Mouse (Mus musculus) intestine, embryonic 15.5 days (tissue): ENCODE data around the gene Pphln1. TPM values are rescaled to one million over a fixed set of nuclear protein-coding genes. Genes with fewer than 3 reads are reported as not detected.

Experiments
- ATAC-seq: fragments of 200-750 bp; cut with Nextera tagmentation; 2 replicates; pipeline ENCODE4 v1.8.0; 2017; ENCODE audit warnings: moderate TSS enrichment, moderate library complexity
- H3K27ac ChIP-seq: fragments of 300-500 bp; sonication (generic); 2 replicates; pipeline ENCODE4 v1.5.1; 2015; ENCODE audit warnings: mild to moderate bottlenecking, inconsistent platforms
- H3K27me3 ChIP-seq: fragments of 300-500 bp; sonication (generic); replicated peaks from 2 replicates; pipeline ENCODE4 v1.6.1; 2015; ENCODE audit warnings: inconsistent platforms
- H3K36me3 ChIP-seq: fragments of 300-500 bp; sonication (generic); 2 replicates; pipeline ENCODE4 v1.6.1; 2015; ENCODE audit warnings: inconsistent platforms
- H3K4me1 ChIP-seq: fragments of 300-500 bp; sonication (generic); replicated peaks from 2 replicates; pipeline ENCODE4 v1.6.1; 2015; ENCODE audit warnings: inconsistent platforms
- H3K4me2 ChIP-seq: fragments of 300-500 bp; sonication (generic); replicated peaks from 2 replicates; pipeline ENCODE4 v1.6.1; 2015; ENCODE audit warnings: mild to moderate bottlenecking, inconsistent platforms
- H3K4me3 ChIP-seq: fragments of 300-500 bp; sonication (generic); replicated peaks from 2 replicates; pipeline ENCODE4 v1.5.1; 2015; ENCODE audit warnings: inconsistent platforms
- H3K9ac ChIP-seq: fragments of 300-500 bp; sonication (generic); 2 replicates; pipeline ENCODE4 v1.6.1; 2015; ENCODE audit warnings: inconsistent platforms
- H3K9me3 ChIP-seq: fragments of 300-500 bp; sonication (generic); 2 replicates; pipeline ENCODE4 v1.6.1; 2016; ENCODE audit warnings: inconsistent platforms
- WGBS: fragments of 180-500 bp; shearing (Covaris S2); methylation state at CpG from one replicate; pipeline ENCODE4 v1.1.7; 2015; 5-methylcytosine and 5-hydroxymethylcytosine counted together
- polyA plus RNA-seq: library from polyadenylated mRNA; unstranded; fragments of >200 nt; fragmentation: Nextera tagmentation; extraction: Ambion mirVana; gene quantifications from 2 replicates; pipeline ENCODE4 v1.2.1, GENCODE M21; 2015

The Pphln1 gene
- polyA plus RNA-seq, 1 experiment from 2014 or later: 38.5 TPM

DNA sequence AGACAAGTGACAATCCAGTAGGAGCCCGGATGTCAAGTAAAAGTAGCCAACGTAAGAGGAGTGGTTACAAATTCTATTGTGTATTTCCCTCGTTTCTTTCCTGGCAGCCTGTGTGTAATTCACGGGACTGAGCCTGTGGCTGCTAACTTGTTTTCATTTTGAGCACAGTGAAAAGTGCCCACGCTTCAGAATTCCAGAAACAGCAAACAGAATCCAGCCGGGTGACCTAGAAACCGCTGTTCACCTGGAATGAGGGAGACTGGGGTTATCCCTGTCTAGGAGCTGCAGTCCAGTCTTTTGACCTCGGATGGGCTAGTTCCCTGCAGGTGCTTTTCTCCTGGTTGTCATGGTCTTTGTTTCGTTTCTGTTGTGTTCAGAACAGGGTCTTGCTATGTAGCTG lies 117.2 kb downstream of the Pphln1 start:
- H3K36me3 ChIP-seq: no peaks in the 10 kb centered on the region
- H3K27me3 ChIP-seq: no peaks in the 10 kb centered on the region
- no peak overlapping the region for H3K27ac ChIP-seq
- H3K9me3 ChIP-seq: no peaks in the 10 kb centered on the region
- no peak overlapping the region for H3K9ac ChIP-seq
- no peak for ATAC-seq
- H3K4me2 ChIP-seq: no peak overlapping the region
- H3K4me1 ChIP-seq: peaks cover 26% of the 10 kb centered on the region
- WGBS: 65% methylated on average over 9 of the region's 9 CpGs
- H3K4me3 ChIP-seq: no peak overlapping the region

DNA sequence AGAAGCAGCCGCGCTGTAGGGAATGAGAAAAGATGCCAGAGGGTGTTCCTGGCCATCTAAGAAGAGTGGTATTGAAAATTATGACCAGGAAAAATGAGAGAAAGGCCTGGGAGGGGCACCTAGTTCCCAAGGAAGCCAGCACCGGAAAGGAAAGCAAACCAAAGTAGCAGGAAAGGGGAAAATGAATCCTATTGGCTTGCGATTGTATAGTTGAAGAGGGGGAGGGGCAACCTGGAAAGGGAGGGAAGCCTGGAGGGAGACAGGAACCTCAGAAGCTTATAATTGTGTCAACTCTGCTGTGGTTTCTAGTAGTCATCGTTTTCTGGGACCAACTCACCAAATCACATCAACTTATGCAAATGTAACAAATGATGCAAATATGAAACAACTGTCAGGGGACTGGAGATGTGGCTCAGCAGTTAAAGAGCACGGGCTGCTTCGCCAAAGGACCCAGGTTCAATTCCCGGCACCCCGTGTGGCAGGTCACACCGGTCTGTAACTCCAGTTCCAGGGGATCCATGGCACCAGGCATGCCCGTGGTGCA lies 118.9 kb downstream of the Pphln1 start:
- Histone ChIP-seq H3K4me1 (peaks cover 39% of the 10 kb centered on the region), H3K36me3 (no peaks in the 10 kb centered on the region), H3K4me3 (no peak overlapping the region), H3K9ac (no peak overlapping the region), H3K27me3 (no peaks in the 10 kb centered on the region), H3K9me3 (no peaks in the 10 kb centered on the region), H3K4me2 (peak overlapping the region; percentile 92), H3K27ac (no peak overlapping the region)
- WGBS: 74% methylated on average over 11 of the region's 11 CpGs
- no peak for ATAC-seq

DNA sequence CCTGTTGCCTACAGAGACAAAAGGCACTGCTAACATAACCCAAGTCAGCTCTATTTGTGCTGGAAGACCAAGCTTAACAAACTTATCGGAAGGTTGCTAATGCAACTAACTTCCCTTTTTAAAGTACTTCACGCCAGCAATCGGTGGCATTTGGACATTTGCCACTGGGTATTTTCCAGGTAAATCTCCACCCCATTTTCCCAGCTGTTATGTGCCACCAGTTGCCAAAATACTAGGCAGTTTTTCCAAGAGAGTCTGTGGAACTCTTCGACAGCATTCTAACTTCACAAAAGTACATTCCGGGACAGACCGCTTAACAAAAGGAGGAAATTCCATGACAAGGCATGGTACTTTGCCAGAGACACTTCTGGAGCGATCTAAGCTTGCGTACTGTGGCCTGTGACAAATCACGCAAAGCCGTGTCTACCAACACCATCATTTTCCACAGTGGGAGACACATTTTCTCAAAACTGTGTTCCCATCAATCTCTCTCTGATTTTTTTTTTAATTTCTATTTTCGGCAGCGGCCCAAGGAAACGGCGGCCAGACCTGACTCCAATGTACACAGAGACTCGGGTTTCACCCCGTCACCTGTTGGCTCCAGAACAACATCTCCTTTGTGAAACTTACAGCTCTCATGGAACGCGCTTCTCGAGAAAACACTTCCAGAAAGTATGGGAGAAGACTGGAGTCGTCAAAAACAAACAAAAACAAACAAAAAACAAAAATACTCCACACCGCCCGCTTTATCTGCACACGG lies 120.2 kb downstream of the Pphln1 start:
- Histone ChIP-seq H3K36me3 (no peaks in the 10 kb centered on the region), H3K4me2 (peak overlapping the region; percentile 92), H3K27ac (peak overlapping the region; percentile 89), H3K27me3 (no peaks in the 10 kb centered on the region), H3K4me1 (peaks cover 45% of the 10 kb centered on the region), H3K4me3 (peak overlapping the region; percentile 84), H3K9ac (peak overlapping the region; percentile 79), H3K9me3 (no peaks in the 10 kb centered on the region)
- 5% methylated on average over 23 of the region's 23 CpGs for WGBS
- ATAC-seq: 0 out of 2 replicates have a peak, but pooled peaks have one; percentile 12

DNA sequence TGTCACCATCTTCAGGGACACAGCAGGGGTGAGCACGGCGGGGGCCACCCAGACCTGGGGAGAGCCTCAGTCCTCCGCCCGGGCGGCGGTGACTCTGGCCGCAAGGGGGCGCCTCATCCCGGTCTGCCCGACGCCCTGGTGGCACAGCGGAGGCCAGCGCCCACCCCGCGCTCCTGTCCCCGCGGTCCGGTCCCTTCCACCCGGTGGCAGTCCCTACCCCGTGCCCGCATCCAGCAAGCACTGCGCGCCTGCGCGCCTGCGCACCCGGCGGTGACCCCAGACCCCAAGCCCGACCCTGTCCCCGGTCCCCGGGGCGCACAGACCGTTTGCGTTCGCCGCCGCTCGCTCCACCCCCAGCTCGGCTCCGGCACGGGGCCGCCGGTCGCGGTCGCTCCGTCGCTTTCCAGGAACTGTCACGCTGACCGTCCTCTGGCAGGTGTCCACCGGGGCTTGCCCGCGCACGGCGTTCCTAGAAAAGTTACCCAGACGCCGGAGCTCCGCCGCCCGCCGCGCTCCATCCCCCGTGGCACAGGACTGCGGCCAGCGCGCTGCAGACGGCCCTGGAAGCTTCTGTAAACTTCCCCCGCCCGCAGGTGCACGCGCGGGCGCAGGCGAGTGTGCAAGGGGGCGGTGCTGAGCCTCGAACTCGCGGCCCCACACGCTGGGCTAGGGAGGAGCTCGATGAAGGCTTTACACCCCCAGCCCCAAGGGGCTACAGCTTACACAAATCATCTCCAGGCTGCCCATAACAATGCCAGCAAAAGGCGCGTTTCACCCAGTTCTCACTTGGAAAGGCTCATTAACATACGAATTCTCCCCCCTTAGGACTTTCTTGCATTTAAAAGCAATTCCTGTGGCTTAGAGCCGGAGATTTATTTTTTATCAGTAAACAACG lies 121.0 kb downstream of the Pphln1 start:
- Histone ChIP-seq H3K27ac (peak overlapping the region; percentile 89), H3K9ac (peak overlapping the region; percentile 79), H3K27me3 (no peaks in the 10 kb centered on the region), H3K36me3 (no peaks in the 10 kb centered on the region), H3K9me3 (no peaks in the 10 kb centered on the region), H3K4me2 (peak overlapping the region; percentile 92), H3K4me3 (peak overlapping the region; percentile 84), H3K4me1 (peaks cover 39% of the 10 kb centered on the region)
- peak; percentile 91 for ATAC-seq
- under 1% methylated on average over 85 of the region's 85 CpGs for WGBS

DNA sequence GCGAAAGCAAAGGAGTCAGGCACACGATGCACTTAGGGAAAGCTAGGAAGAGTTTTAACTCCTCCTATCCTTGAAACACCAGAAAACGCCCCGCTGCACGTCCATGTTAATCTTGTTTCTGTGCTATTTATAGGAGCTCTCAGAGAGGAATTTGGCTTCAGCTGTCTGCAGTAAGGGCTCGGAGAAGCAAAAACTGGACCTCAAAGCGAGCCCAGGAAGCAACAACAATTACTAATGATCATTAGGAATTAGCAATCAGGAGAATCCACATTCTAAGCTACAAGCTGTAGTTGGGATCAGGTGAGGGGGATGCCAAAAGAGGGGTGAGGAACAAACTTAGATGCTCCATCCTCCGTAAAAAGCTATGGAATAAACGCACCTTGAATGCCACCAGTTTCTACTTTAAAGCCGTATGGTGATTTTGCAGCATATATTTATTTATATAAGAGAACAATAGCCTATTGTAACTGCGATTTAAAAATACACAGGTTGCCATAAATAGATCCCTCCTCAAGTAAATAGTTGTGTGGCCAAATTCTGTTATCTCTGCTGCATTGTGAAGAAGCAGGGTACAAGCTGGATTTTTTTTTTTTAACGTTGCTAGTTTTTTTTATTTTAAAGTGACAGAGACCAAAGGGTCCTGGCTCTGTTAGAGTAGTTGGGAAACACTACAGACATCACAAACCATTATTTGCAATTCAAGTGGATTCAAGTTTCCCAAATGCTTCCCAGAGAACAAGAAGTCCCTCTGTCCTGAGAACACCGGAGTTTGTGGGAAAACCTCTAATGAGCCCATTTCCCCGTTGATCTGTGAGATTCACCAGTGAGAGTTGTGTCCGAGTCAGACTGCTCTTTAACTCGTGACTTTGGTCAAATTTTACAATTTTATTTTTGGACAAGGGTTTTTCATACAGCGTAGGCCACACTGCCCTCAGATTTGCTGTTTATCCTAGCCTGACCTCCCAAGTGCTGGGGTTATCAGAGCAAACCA lies 122.0 kb downstream of the Pphln1 start:
- Histone ChIP-seq H3K27ac (peak overlapping the region; percentile 89), H3K36me3 (no peaks in the 10 kb centered on the region), H3K4me1 (peaks cover 37% of the 10 kb centered on the region), H3K27me3 (no peaks in the 10 kb centered on the region), H3K4me3 (peak overlapping the region; percentile 84), H3K9ac (peak overlapping the region; percentile 79), H3K9me3 (no peaks in the 10 kb centered on the region), H3K4me2 (peak overlapping the region; percentile 92)
- ATAC-seq: peak; percentile 35
- 13% methylated on average over 17 of the region's 17 CpGs for WGBS

DNA sequence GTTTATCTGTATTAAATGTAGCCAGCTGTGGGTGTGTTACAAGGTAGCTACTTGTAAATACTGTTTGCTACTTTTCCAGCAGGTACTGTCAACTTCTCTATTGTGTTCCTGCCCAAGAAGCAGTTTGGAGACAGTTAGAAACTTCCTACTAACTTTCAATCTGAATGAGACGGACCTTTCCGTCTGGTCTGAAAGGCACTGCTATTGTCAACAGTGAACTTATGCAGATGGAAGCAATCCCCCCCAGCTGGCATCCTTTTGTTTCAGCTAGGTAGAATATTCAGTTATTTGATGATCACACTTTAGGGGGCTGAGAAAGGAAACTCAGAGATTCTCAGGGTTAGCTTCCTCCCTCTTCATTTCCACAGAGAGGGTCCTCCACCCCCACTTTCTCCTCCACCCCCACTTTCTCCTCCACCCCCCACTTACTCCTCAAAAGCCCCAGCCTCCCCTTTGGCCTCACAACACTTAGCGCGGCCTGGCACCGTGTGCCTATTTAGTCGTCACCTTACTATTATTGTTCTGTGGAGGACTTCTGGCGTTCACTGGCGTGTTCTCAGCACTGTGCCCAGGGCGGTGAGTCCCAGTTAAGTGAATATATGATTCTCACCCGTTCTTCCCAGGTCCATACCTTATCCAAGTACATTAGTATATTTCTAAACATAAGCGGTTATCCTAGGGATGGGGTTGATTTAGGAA lies 123.1 kb downstream of the Pphln1 start:
- Histone ChIP-seq H3K9ac (no peak overlapping the region), H3K9me3 (no peaks in the 10 kb centered on the region), H3K4me2 (no peak overlapping the region), H3K4me3 (no peak overlapping the region), H3K27ac (no peak overlapping the region), H3K36me3 (no peaks in the 10 kb centered on the region), H3K27me3 (no peaks in the 10 kb centered on the region), H3K4me1 (peaks cover 33% of the 10 kb centered on the region)
- no peak for ATAC-seq
- WGBS: 63% methylated on average over 11 of the region's 11 CpGs

DNA sequence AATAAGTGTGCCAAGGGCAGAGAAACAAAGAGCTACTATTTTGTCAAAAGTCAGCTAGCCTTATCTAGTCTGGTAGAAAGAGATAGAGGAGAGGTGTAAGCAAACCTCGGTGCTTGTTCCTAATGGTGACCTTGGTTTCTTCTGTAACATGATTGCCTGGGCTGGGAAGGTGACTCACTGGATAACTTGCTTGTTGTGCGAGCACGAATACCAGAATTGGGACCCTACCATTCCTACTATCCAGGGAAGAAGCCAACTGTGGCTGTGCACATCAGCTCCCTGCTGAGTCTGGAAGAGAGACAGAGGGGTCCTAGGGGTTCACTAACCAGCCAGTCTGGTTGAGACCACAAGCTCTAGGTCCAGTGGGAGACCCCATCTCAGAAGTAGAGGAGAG lies 123.6 kb downstream of the Pphln1 start:
- WGBS: 44% methylated on average over 3 of the region's 3 CpGs
- H3K27ac ChIP-seq: no peak overlapping the region
- ATAC-seq: no peak
- H3K9ac ChIP-seq: no peak overlapping the region
- H3K4me1 ChIP-seq: peaks cover 33% of the 10 kb centered on the region
- H3K27me3 ChIP-seq: no peaks in the 10 kb centered on the region
- H3K4me2 ChIP-seq: no peak overlapping the region
- no peak overlapping the region for H3K4me3 ChIP-seq
- no peaks in the 10 kb centered on the region for H3K36me3 ChIP-seq
- H3K9me3 ChIP-seq: no peaks in the 10 kb centered on the region

DNA sequence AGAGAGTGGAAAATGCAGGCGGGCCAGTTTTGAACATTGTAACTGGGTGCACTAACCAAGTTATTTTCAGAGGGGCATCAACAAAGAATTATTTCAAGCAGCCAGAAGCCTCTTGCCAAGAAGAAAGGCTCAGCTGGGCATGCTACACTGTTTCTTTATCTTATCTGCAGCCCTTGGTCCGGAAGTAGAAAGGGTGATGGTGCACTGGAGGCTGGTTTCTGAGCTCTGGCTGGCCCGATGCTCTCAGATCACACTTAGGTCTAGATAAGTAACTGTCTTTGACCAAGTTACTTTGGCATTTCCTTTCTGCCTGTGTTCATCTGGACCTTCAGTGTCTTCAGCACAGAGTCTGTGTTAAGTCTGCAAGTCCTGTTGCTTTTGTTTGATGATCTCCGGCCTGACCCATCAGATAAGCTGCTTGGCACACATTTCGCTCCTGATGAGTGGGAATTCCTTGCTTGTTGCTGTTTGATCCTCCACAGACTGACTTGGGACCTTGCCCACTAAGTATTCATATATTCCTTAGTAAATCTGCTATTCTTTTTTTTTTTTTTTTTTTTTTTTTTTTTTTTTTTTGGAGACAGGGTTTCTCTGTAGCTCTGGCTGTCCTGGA lies 127.3 kb downstream of the Pphln1 start:
- no peak overlapping the region for H3K27ac ChIP-seq
- ATAC-seq: no peak
- 61% methylated on average over 5 of the region's 5 CpGs for WGBS

DNA sequence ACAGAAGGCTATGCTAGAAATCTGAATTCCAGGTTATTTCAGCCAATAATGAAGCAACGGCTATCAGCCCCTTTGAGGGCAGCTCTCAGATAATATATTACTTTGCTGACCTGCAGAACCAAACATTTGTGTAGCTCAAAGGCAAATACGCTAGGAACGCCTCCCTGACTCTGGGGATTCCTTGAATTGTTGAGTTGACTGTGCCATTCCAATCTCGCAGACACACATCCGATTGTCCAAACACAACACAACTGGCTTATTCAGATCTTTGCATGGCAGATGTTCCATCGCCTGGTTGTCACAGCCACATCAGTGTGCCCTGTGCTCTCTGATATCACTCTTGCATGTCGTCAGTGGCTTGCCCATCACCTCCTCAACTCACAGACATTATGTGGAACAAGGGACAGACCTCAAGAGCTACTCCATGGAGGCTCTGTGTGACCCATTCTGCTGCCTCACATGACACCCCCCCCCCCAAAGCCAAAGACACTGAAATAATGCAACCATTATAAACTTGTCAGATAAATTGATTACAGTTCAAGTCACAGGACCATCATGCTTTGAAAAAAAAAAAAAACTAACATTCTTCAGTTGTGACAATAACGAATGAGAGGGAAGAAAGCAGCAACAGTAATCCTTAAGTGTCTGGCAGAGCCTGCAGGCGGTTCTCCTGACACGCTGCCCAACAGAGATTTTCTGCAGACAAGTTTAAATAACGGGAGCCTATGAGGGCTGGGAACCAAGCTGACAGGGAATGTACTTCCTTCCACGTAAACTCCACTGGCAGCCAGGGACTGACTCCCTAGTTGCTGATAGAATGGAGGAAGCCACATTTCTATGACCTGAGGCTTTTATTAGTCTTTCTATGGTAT lies 131.9 kb downstream of the Pphln1 start:
- Histone ChIP-seq H3K4me1 (peaks cover 22% of the 10 kb centered on the region), H3K4me3 (no peak overlapping the region), H3K9me3 (no peaks in the 10 kb centered on the region), H3K9ac (no peak overlapping the region), H3K27me3 (no peaks in the 10 kb centered on the region), H3K36me3 (no peaks in the 10 kb centered on the region), H3K4me2 (no peak overlapping the region), H3K27ac (no peak overlapping the region)
- 24% methylated on average over 12 of the region's 12 CpGs for WGBS
- peak; percentile 58 for ATAC-seq

More for the DNA sequence above, 127.3 kb downstream of the Pphln1 start:
- no peaks in the 10 kb centered on the region for H3K9me3 ChIP-seq
- H3K4me1 ChIP-seq: peaks cover 26% of the 10 kb centered on the region
- no peak overlapping the region for H3K4me3 ChIP-seq
- no peak overlapping the region for H3K9ac ChIP-seq
- H3K36me3 ChIP-seq: no peaks in the 10 kb centered on the region
- H3K27me3 ChIP-seq: no peaks in the 10 kb centered on the region
- no peak overlapping the region for H3K4me2 ChIP-seq

DNA sequence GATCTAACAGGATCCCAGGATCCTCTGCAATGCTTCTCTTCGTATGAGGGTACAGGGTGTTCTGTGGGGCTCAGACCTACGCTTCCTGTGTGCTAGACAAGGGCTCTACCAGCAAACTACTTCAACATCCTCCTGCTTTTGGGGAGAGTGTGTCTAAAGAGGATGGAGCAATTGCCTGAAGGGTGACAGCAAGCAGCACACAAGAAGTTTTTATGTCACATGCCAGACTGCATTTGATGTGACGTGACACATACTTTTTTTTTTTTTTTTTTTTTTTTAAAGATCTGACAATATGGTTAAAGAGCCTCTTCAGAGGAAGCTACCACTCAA lies 132.5 kb downstream of the Pphln1 start:
- Histone ChIP-seq H3K27ac (no peak overlapping the region), H3K4me3 (no peak overlapping the region), H3K4me2 (no peak overlapping the region), H3K9ac (no peak overlapping the region), H3K36me3 (no peaks in the 10 kb centered on the region), H3K27me3 (no peaks in the 10 kb centered on the region), H3K4me1 (peaks cover 22% of the 10 kb centered on the region), H3K9me3 (no peaks in the 10 kb centered on the region)
- 56% methylated on average over 3 of the region's 3 CpGs for WGBS
- ATAC-seq: no peak
